Mouse (Mus musculus) lung, adult 2 months (tissue): ENCODE data around the gene Mob3a.

Source experiments
- CTCF ChIP-seq: fragments of 200-500 bp; IDR thresholded peaks from 2 replicates; pipeline ENCODE4 v1.5.1; 2011; ENCODE audit warnings: mild to moderate bottlenecking, low read length, control low read depth; ENCODE audit not compliant: insufficient read depth
- POLR2A ChIP-seq: fragments of 200-500 bp; IDR thresholded peaks from 2 replicates; pipeline ENCODE4 v1.6.1; 2011; ENCODE audit warnings: low read depth, mild to moderate bottlenecking, control low read depth, low read length, borderline replicate concordance; ENCODE audit errors: extremely low read depth

- TF ChIP-seq CTCF (no peak), POLR2A (no peak)
These were observed 51.4 kb downstream of the Mob3a start for GRCm38 (mm10) chr10:80650392-80650791.
